Mouse (Mus musculus) cerebellum, adult 2 months (tissue): Measurements from ENCODE around the gene Crocc2. TPM values are rescaled to one million over a fixed set of nuclear protein-coding genes. Genes with fewer than 3 reads are reported as not detected.
A peak's percentile ranks its signal among the peaks of the same experiment; 100 is the strongest.
"Not testable (repeated sequence)": the region's sequence is repeated elsewhere in the genome, so short reads cannot be mapped to it uniquely, and the experiment has no call there.

Source experiments
- DNase-seq, 2 experiments: peaks; one replicate each; pipeline ENCODE4 v3.0.0; 2021
- H3K27ac ChIP-seq: fragments of 200-500 bp; 2 replicates; pipeline ENCODE4 v1.5.1; 2012; ENCODE audit warnings: low read length, control low read depth, inconsistent platforms; ENCODE audit not compliant: insufficient read depth
- H3K27me3 ChIP-seq: fragments of 200-500 bp; 2 replicates; pipeline ENCODE4 v1.6.1; 2012; ENCODE audit warnings: inconsistent platforms, mild to moderate bottlenecking, low read length, moderate library complexity; ENCODE audit not compliant: control insufficient read depth, insufficient read depth
- H3K4me1 ChIP-seq: fragments of 200-500 bp; 2 replicates; pipeline ENCODE4 v1.6.1; 2011; ENCODE audit warnings: low read length; ENCODE audit not compliant: control insufficient read depth, insufficient read depth
- H3K4me3 ChIP-seq: fragments of 200-500 bp; replicated peaks from 2 replicates; pipeline ENCODE3; 2011; ENCODE audit warnings: mild to moderate bottlenecking, low read depth, low read length, control low read depth; ENCODE audit not compliant: insufficient read depth
- CTCF ChIP-seq: fragments of 200-500 bp; IDR thresholded peaks from 2 replicates; pipeline ENCODE4 v1.5.1; 2011; ENCODE audit warnings: low read depth, mild to moderate bottlenecking, control low read depth, low read length, moderate library complexity, borderline replicate concordance; ENCODE audit not compliant: insufficient read depth
- POLR2A ChIP-seq: fragments of 200-500 bp; IDR thresholded peaks from 2 replicates; pipeline ENCODE4 v1.6.1; 2011; ENCODE audit warnings: low read length, control low read depth, borderline replicate concordance; ENCODE audit not compliant: insufficient read depth
- WGBS: fragments of 180-500 bp; shearing (Covaris S2); methylation state at CpG from one replicate; pipeline ENCODE4 v1.1.7; 2018; 5-methylcytosine and 5-hydroxymethylcytosine counted together
- polyA plus RNA-seq: library from polyadenylated mRNA; depleted of rRNA; stranded (reverse); fragments of >200 nt; gene quantifications from 2 replicates; pipeline ENCODE4 v1.2.3, GENCODE M21; 2012

Gene Crocc2
- polyA plus RNA-seq, 1 experiment: 0.28 TPM

DNA sequence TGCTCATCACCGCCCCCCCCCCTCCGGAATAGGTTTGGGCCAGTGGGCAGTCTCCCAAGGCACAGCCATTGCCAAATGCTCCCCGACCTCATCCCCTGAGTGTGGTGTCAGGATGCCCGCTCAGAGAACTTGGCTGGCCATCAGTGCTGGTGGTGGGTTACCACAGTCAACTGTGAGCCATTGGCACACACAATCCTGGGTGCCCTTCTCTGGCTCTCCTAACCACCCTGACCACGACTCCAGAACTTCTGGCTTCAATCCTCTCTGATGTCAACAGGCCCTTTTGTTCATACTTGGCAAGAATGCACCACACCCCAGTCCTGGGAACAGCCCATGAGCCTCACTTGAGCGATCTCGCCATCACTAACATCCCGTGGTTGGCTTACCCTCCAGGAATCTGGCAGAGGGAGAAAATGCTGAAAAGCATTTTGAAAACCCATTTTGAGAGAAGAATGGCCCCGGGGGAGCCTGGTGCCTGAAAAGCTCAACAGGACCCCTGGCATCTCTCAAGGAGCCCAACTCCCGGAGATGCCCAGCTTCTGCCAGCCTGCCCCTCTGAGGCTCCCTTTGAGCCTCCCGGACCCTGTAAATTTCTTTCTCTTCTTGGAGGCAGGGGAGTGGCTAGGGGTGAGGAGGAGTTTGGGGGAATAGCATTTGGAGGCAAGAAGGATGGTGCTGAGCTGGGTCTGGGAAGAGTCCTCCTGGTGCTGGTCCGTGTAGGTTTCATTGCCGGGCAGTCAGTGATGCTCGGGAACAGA, 15.7 kb downstream of the Crocc2 start:
- DNase-seq: peak; percentile 27 to 60
- TF ChIP-seq POLR2A: no peak
- TF ChIP-seq CTCF: no peak
- no peaks in the 10 kb centered on the region for H3K27me3 ChIP-seq
- H3K27ac ChIP-seq: no peak overlapping the region
- peaks cover 5% of the 10 kb centered on the region for H3K4me1 ChIP-seq
- no peak overlapping the region for H3K4me3 ChIP-seq
- WGBS: 17% methylated on average over 14 of the region's 14 CpGs

DNA sequence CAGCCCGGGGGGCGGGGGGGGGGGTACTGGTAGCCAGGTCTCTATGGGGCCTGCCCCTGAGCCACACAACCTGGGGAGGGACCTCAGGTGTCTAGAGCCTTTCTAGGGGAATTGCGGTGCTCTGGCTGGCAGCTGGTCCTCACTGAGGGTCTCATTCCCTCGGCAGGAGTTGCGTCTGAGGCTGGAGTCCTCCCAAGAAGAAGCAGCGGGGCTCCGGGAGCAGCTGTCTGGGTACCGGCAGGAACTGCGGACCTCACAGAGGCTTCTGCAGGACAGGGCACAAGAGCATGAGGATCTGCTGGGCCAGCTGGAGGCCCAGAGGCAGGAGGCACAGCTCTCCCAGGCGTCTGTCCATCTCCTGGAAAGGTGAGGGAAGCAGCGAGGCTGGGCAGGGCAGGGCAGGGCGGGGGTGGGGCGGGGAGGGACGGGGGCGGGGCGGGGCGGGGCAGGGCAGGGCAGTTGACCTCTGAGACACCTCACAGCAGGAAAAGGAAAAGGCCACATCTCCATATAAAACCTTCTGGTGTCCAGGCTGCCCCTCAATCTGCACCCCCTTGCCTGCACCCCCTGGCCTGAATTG, 22.3 kb downstream of the Crocc2 start:
- WGBS: 12% methylated on average over 15 of the region's 17 CpGs
- TF ChIP-seq POLR2A: no peak
- TF ChIP-seq CTCF: no peak
- H3K4me1 ChIP-seq: no peaks in the 10 kb centered on the region

DNA sequence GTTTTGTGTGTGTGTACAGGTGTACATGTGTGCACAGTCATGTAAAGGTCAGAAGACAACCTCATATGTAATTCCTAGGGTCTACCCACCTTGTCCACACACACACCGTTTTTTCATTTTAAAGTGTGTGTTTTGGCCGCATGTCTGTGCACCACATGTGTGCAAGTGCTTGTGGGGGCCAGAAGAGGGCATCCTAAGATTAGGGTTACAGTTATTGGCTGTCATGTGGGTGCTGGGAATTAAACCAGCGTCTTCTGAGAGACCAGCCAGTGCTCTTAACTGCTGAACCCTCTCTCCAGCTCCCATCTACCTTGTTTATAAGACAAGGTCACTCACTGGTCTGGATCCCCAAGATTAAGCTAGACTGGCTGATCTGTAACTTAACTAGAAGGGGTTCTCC, 26.4 kb downstream of the Crocc2 start:
- H3K4me1 ChIP-seq: no peaks in the 10 kb centered on the region
- H3K27ac ChIP-seq: no peak overlapping the region
- no peak for DNase-seq
- H3K4me3 ChIP-seq: no peak overlapping the region
- 92% methylated on average over 3 of the region's 3 CpGs for WGBS
- no peaks in the 10 kb centered on the region for H3K27me3 ChIP-seq
- no peak for TF ChIP-seq CTCF
- no peak for TF ChIP-seq POLR2A

More for the DNA sequence above, 22.3 kb downstream of the Crocc2 start:
- Histone ChIP-seq H3K27ac (no peak overlapping the region), H3K27me3 (no peaks in the 10 kb centered on the region), H3K4me3 (no peak overlapping the region)
- no peak for DNase-seq

DNA sequence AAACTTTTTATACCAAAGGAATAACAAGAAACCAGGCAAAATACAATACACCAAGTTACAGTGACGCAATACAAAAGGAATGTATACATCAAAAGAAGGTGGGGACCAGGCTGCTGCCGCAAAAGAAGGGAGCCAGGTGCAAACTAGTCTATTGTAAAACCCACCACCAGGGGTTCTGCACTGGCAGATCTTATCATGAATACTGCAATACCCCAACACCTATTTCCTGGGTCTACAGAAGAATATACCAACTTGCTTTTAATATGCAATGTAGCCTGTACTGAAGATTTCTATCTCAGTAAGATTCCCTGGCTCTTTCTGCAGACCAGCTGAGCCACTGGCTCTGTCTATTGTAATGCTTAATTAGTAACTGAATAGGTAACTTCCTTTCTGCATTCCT, 28.9 kb downstream of the Crocc2 start:
- DNase-seq, H3K27me3 ChIP-seq, H3K4me1 ChIP-seq, H3K4me3 ChIP-seq, H3K27ac ChIP-seq: not testable (repeated sequence)
- 92% methylated on average over 2 of the region's 2 CpGs for whole genome bisulfite sequencing

DNA sequence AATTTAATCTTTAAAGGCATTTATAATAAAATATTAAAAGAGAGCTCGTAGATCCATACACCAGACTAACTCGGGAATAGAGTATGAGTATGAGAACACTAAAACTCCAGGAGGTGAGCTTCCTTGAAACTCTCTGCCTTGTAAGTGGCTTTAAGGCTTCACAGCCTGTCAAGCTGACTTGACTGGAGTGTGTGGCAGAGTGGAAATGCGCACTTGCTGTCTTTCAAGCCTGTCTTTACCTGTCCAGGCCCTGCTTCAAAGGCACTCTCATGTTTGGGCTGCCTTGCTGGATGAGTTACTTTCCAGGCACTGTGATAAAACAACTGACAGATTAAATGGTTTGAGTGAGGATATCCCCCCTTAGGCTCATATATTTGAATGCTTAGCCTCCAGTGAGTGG, 29.4 kb downstream of the Crocc2 start:
- 87% methylated on average over 3 of the region's 3 CpGs for WGBS
- no peaks in the 10 kb centered on the region for H3K4me1 ChIP-seq
- TF ChIP-seq CTCF: no peak
- TF ChIP-seq POLR2A: no peak
- H3K27me3 ChIP-seq: no peaks in the 10 kb centered on the region
- no peak overlapping the region for H3K4me3 ChIP-seq
- no peak overlapping the region for H3K27ac ChIP-seq
- DNase-seq: no peak

DNA sequence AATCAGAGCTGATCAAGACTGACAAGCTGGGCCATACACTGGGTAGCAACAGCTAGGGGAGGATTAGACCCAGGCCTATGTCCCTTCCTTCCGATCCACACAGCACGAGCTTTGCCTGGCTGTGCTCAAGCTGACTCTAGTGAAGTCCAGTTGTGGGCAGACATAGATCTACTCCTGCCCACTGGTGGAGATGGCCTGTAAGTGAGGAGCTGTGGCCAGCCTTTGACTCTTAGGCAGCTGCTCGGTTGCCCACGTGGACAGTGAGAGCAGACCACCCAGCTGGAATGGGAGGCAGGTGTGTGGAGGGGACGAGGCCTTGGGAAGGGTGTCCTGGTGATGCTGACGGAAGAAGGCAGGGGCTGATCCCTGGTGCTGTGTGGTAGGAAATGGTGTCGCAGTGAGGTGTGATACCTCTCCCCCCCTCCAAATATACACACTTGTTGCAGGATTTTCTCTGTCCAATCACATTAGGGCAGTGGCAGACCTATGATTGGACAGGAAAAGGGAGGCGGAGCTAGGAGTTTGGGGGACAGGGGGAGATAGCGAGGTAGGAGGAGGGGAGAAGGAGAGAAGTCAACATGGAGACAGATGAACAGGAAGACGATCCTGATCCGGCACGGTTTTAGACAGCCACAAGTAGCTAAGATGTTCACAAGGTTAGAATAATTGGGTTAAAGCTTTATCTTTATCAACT, 37.9 kb downstream of the Crocc2 start:
- 56% methylated on average over 12 of the region's 12 CpGs for WGBS
- Histone ChIP-seq H3K27me3 (no peaks in the 10 kb centered on the region), H3K4me1 (peaks cover 7% of the 10 kb centered on the region), H3K27ac (no peak overlapping the region), H3K4me3 (no peak overlapping the region)
- no peak for TF ChIP-seq POLR2A
- TF ChIP-seq CTCF: peak; percentile 20; the same call in 1 of the 2 replicates
- DNase-seq: no peak

DNA sequence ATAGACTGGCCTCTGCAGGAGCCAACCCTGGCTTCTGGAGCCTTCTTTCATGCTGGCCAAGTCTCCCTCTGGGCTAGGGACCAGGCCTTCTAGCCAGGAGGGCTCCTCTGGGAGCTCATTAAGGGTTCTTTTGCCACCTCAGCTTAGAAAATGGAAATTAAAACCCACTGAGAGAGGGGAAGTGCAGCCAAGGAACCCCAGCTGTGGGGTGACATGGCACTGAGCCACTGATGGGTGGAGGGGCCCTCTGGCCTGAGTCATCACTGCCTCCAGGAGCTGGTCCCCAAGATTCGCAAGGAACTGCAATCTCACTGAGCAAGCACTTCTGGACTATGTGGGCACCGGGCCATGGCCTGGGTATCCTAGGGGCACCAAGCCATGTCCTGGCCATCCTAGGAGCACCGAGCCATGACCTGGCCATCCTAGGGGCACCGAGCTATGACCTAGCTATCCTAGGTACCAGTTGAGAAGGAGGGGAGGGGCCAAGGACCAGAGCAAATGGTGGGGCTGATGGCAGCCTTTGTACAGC, 39.1 kb downstream of the Crocc2 start:
- no peaks in the 10 kb centered on the region for H3K27me3 ChIP-seq
- H3K27ac ChIP-seq: no peak overlapping the region
- no peak overlapping the region for H3K4me3 ChIP-seq
- H3K4me1 ChIP-seq: peaks cover 7% of the 10 kb centered on the region
- WGBS: 69% methylated on average over 4 of the region's 4 CpGs
- no peak for DNase-seq
- TF ChIP-seq POLR2A (no peak), CTCF (no peak)

DNA sequence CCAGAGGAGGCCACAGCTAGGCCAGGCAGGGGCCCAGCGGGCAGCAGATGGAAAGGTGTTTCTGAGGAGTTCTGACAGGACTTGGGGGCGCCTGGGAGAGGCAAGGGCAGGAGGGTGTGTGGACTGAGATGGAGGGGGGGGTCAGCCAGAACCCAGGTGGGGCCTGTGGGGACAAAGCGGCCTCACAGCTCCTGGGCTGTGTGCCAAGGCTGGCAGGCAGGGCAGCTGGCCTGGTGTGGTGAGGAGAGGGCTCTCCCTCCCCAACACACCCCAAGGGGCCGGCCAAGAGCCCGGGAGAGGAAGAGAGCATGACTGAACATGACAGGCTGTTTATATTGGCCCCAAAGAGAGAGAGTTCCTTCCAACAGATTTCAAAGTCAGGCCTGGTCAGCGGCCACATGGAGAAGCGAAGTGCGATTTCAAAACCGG, 41.7 kb downstream of the Crocc2 start:
- peaks cover 7% of the 10 kb centered on the region for H3K4me1 ChIP-seq
- no peaks in the 10 kb centered on the region for H3K27me3 ChIP-seq
- peak; percentile 31 to 60 for DNase-seq
- no peak overlapping the region for H3K4me3 ChIP-seq
- TF ChIP-seq CTCF: no peak
- TF ChIP-seq POLR2A: no peak
- WGBS: 19% methylated on average over 9 of the region's 9 CpGs
- no peak overlapping the region for H3K27ac ChIP-seq
